Mouse (Mus musculus) hindbrain, embryonic 14.5 days (tissue): ENCODE measurements at regions not wholly inside any gene's neighbourhood (a gene's known extent, or its start where the extent isn't known, plus 50 kb on each side); places are given as distances from the start of the nearest gene placed in this dataset.
A peak's percentile ranks its signal among the peaks of the same experiment; 100 is the strongest.

Experiments used
- ATAC-seq: fragments of 200-750 bp; cut with Nextera tagmentation; 2 replicates; pipeline ENCODE4 v1.8.0; 2017; ENCODE audit warnings: moderate number of reproducible peaks, mild to moderate bottlenecking, moderate TSS enrichment, moderate library complexity; ENCODE audit not compliant: low FRiP score
- DNase-seq: peaks from one replicate; pipeline ENCODE4 v3.0.0-alpha.2; 2015; ENCODE audit warnings: low spot score
- H3K27ac ChIP-seq: fragments of 300-500 bp; sonication (generic); 2 replicates; pipeline ENCODE4 v1.5.1; 2014; ENCODE audit warnings: mild to moderate bottlenecking, moderate library complexity
- H3K27me3 ChIP-seq: fragments of 300-500 bp; sonication (generic); 2 replicates; pipeline ENCODE4 v1.6.1; 2014; ENCODE audit warnings: mild to moderate bottlenecking, low read length, mixed read lengths; ENCODE audit not compliant: control insufficient read depth, insufficient read depth
- H3K36me3 ChIP-seq: fragments of 300-500 bp; sonication (generic); replicated peaks from 2 replicates; pipeline ENCODE4 v1.6.1; 2014; ENCODE audit not compliant: control insufficient read depth, insufficient read depth
- H3K4me1 ChIP-seq: fragments of 300-500 bp; sonication (generic); replicated peaks from 2 replicates; pipeline ENCODE4 v1.6.1; 2014; ENCODE audit warnings: antibody characterized with exemption, low read length, mixed read lengths; ENCODE audit not compliant: control insufficient read depth, insufficient read depth
- H3K4me2 ChIP-seq: fragments of 300-500 bp; sonication (generic); replicated peaks from 2 replicates; pipeline ENCODE4 v1.6.1; 2014; ENCODE audit warnings: mild to moderate bottlenecking, moderate library complexity
- H3K4me3 ChIP-seq: fragments of 300-500 bp; sonication (generic); replicated peaks from 2 replicates; pipeline ENCODE4 v1.5.1; 2014; ENCODE audit warnings: mild to moderate bottlenecking, low read length
- H3K9ac ChIP-seq: fragments of 300-500 bp; sonication (generic); 2 replicates; pipeline ENCODE4 v1.6.1; 2014
- H3K9me3 ChIP-seq: fragments of 300-500 bp; sonication (generic); 2 replicates; pipeline ENCODE4 v1.6.1; 2016; ENCODE audit warnings: low read length; ENCODE audit not compliant: control insufficient read depth
- WGBS: fragments of 180-500 bp; shearing (Covaris S2); extraction: QIAGEN DNeasy Blood & Tissue Kit; methylation state at CpG from one replicate; pipeline ENCODE4 v1.1.7; 2014; 5-methylcytosine and 5-hydroxymethylcytosine counted together

GRCm38 (mm10) chr7:142835319-142835718, 92.1 kb upstream of the Ins2 start:
- Histone ChIP-seq H3K36me3 (no peaks in the 10 kb centered on the region), H3K9ac (no peak overlapping the region), H3K27me3 (no peaks in the 10 kb centered on the region), H3K27ac (no peak overlapping the region), H3K9me3 (no peaks in the 10 kb centered on the region), H3K4me2 (no peak overlapping the region), H3K4me3 (no peak overlapping the region), H3K4me1 (no peaks in the 10 kb centered on the region)
- ATAC-seq, result no peak
- 94% methylated on average over 1 of the region's 1 CpGs for WGBS
- DNase-seq, result no peak

GRCm38 (mm10) chr7:142830969-142831673, 87.9 kb upstream of the Ins2 start:
- WGBS, result 31% methylated on average over 2 of the region's 2 CpGs
- H3K9me3 ChIP-seq, result no peaks in the 10 kb centered on the region
- H3K4me3 ChIP-seq, result no peak overlapping the region
- no peaks in the 10 kb centered on the region for H3K4me1 ChIP-seq
- no peak overlapping the region for H3K9ac ChIP-seq
- H3K27me3 ChIP-seq, result no peaks in the 10 kb centered on the region
- ATAC-seq (no peak), DNase-seq (no peak)
- H3K36me3 ChIP-seq, result no peaks in the 10 kb centered on the region
- H3K27ac ChIP-seq, result no peak overlapping the region
- H3K4me2 ChIP-seq, result no peak overlapping the region

GRCm38 (mm10) chr7:142810711-142811110, 67.5 kb upstream of the Ins2 start:
- H3K4me3 ChIP-seq, result no peak overlapping the region
- no peak overlapping the region for H3K27ac ChIP-seq
- WGBS, result 49% methylated on average over 4 of the region's 4 CpGs
- DNase-seq (no peak), ATAC-seq (no peak)
- no peaks in the 10 kb centered on the region for H3K9me3 ChIP-seq
- no peaks in the 10 kb centered on the region for H3K27me3 ChIP-seq
- no peak overlapping the region for H3K4me2 ChIP-seq
- H3K9ac ChIP-seq, result no peak overlapping the region
- H3K4me1 ChIP-seq, result no peaks in the 10 kb centered on the region
- no peaks in the 10 kb centered on the region for H3K36me3 ChIP-seq

GRCm38 (mm10) chr7:142799424-142799823, 56.2 kb upstream of the Ins2 start:
- ATAC-seq, result no peak
- Histone ChIP-seq H3K4me3 (no peak overlapping the region), H3K9me3 (no peaks in the 10 kb centered on the region), H3K4me2 (no peak overlapping the region), H3K36me3 (no peaks in the 10 kb centered on the region), H3K4me1 (no peaks in the 10 kb centered on the region), H3K27me3 (no peaks in the 10 kb centered on the region), H3K27ac (no peak overlapping the region), H3K9ac (no peak overlapping the region)
- peak; percentile 83 for DNase-seq
- WGBS, result 36% methylated on average over 6 of the region's 6 CpGs

GRCm38 (mm10) chr7:142794481-142794880, 51.3 kb upstream of the Ins2 start:
- WGBS, result 71% methylated on average over 2 of the region's 2 CpGs
- Histone ChIP-seq H3K36me3 (no peaks in the 10 kb centered on the region), H3K9ac (no peak overlapping the region), H3K4me1 (no peaks in the 10 kb centered on the region), H3K27ac (no peak overlapping the region), H3K27me3 (no peaks in the 10 kb centered on the region), H3K4me3 (no peak overlapping the region), H3K9me3 (no peaks in the 10 kb centered on the region), H3K4me2 (no peak overlapping the region)
- ATAC-seq (no peak), DNase-seq (no peak)
